Mouse (Mus musculus) kidney, adult 2 months (tissue): Measurements from ENCODE around the gene Prrg2.

ENCODE experiments used
- CTCF ChIP-seq: fragments of 200-500 bp; conservative IDR thresholded peaks from 2 replicates; pipeline ENCODE4 v1.5.1; 2011; ENCODE audit warnings: low read depth, mild to moderate bottlenecking, control low read depth, low read length, moderate library complexity, mixed read lengths; ENCODE audit not compliant: insufficient read depth, insufficient read length
- POLR2A ChIP-seq: fragments of 200-500 bp; IDR thresholded peaks from one replicate; pipeline ENCODE4 v1.6.1; 2011; ENCODE audit warnings: low read depth, low read length, control low read depth

GRCm38 (mm10) chr7:45030857-45031256 lies 31.6 kb downstream of the Prrg2 start:
- no peak for TF ChIP-seq CTCF
- TF ChIP-seq POLR2A: no peak
